Mouse (Mus musculus): ENCODE measurements at regions not wholly inside any gene's neighbourhood (a gene's known extent, or its start where the extent isn't known, plus 50 kb on each side); places are given as distances from the start of the nearest gene placed in this dataset.

DNA sequence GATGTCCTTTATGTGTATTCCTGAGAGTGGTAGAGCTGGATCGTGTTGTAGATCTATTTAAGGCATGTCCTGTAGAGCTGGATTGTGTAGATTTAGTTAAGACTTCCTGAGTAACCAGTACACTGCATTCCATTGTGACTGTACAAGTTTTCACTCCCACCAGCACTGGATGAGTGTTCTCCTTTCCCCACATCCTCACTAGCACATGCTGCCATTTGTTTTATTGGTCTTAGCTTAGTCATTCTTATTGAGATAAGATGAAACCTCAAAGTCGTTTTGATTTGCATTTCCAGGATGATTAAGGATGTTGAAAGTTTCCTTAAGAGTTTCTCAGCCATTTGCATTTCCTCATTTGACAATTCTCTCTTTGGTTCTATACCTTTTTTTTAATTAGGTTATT lies 132.6 kb upstream of the Gnaz start:
- Histone ChIP-seq H3K27ac (ENCODE audit: low read depth) (no peak overlapping the region), H3K36me3 (replicated peaks; ENCODE audit: insufficient read depth, low read length) (no peaks in the 10 kb centered on the region), H3K4me3 (ENCODE audit: low read depth, low read length) (no peak overlapping the region), H3K27me3 (ENCODE audit: insufficient read depth, low read length) (no peaks in the 10 kb centered on the region), H3K9me3 (ENCODE audit: low read length) (no peaks in the 10 kb centered on the region), H3K4me2 (ENCODE audit: low read depth, low read length) (no peak overlapping the region), H3K9ac (replicated peaks) (no peak overlapping the region), H3K4me1 (ENCODE audit: insufficient read depth) (no peaks in the 10 kb centered on the region)
- DNase-seq (no peak), ATAC-seq (no peak)
- 44% methylated on average over 2 of the region's 2 CpGs for WGBS (ENCODE audit: insufficient replicate concordance)
- no peak for TF ChIP-seq CTCF (IDR thresholded peaks at IDR 0.05; ENCODE audit: low read depth)
- no peak for TF ChIP-seq EP300 (IDR thresholded peaks at IDR 0.05; ENCODE audit: low read depth)

DNA sequence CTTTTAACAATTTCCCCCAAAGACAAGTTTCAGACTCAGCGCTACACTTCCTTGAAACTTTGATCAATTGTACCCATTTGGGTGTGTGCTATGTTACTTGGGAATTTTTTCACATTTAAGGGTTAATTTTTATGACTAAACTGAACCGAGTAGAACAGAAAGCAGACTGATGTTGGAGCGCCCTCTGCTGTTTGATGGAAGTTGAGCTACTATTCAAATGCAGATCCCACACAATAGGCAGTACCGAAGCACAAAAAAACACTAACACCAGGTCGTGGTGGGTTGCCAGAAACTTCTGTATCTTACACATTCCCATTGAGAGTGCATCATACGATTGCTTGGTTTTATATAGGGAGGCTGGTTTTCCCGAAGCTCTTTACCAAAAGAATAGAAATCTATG lies 118.6 kb upstream of the Gnaz start:
- peak; percentile 74 for TF ChIP-seq CTCF (IDR thresholded peaks at IDR 0.05; ENCODE audit: low read depth)
- TF ChIP-seq EP300 (IDR thresholded peaks at IDR 0.05; ENCODE audit: low read depth), result no peak
- 9% methylated on average over 7 of the region's 7 CpGs for whole genome bisulfite sequencing (ENCODE audit: insufficient replicate concordance)
- Histone ChIP-seq H3K4me3 (ENCODE audit: low read depth, low read length) (no peak overlapping the region), H3K4me2 (ENCODE audit: low read depth, low read length) (no peak overlapping the region), H3K27ac (ENCODE audit: low read depth) (no peak overlapping the region), H3K27me3 (ENCODE audit: insufficient read depth, low read length) (no peaks in the 10 kb centered on the region), H3K9me3 (ENCODE audit: low read length) (no peaks in the 10 kb centered on the region), H3K4me1 (ENCODE audit: insufficient read depth) (no peaks in the 10 kb centered on the region), H3K9ac (replicated peaks) (no peak overlapping the region), H3K36me3 (replicated peaks; ENCODE audit: insufficient read depth, low read length) (no peaks in the 10 kb centered on the region)
- DNase-seq (peak; percentile 60), ATAC-seq (no peak)

DNA sequence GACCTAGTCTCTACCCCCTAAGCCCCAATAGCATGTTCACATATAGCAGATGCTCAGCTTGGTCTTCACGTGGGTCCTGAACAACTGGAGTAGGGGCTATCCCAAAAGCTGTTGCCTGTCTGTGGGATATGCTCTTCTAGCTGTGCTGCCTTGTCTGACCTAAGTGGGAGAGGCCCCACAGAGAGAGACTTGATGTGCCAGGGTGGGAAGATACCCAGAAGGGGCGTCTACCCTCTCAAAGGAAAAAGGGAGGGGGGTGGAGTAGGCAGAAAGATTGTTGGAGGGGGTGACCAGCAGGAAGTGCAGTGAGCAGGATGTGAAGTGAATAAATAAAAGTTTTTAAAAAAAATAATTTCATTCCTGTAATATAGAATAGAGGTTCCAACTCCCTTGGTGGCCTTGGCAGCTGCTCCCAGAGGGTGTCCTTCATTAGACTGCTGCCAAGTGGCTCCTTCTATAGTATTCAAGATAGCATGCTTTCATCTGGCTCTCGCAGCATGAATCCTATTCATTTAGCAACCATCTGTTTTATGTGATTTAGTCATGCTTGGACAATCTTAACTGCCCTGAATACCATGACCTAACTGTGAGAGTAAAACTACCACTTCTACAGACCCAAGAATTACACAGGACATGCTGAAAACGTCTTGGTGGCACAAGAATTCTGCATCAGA lies 111.8 kb upstream of the Gnaz start:
- Histone ChIP-seq H3K9ac (replicated peaks) (no peak overlapping the region), H3K4me3 (ENCODE audit: low read depth, low read length) (no peak overlapping the region), H3K27me3 (ENCODE audit: insufficient read depth, low read length) (no peaks in the 10 kb centered on the region), H3K27ac (ENCODE audit: low read depth) (no peak overlapping the region), H3K4me1 (ENCODE audit: insufficient read depth) (no peaks in the 10 kb centered on the region), H3K4me2 (ENCODE audit: low read depth, low read length) (no peak overlapping the region), H3K9me3 (ENCODE audit: low read length) (no peaks in the 10 kb centered on the region), H3K36me3 (replicated peaks; ENCODE audit: insufficient read depth, low read length) (no peaks in the 10 kb centered on the region)
- WGBS (ENCODE audit: insufficient replicate concordance), result 46% methylated on average over 4 of the region's 4 CpGs
- TF ChIP-seq EP300 (IDR thresholded peaks at IDR 0.05; ENCODE audit: low read depth), result no peak
- TF ChIP-seq CTCF (IDR thresholded peaks at IDR 0.05; ENCODE audit: low read depth), result no peak
- DNase-seq (no peak), ATAC-seq (no peak)
